Mouse (Mus musculus) forebrain, embryonic 16.5 days (tissue): ENCODE results near the gene Cd200r2. TPM values are rescaled to one million over a fixed set of nuclear protein-coding genes. Genes with fewer than 3 reads are reported as not detected.
"Not testable (repeated sequence)": the region's sequence is repeated elsewhere in the genome, so short reads cannot be mapped to it uniquely, and the experiment has no call there.

Source experiments
- ATAC-seq: fragments of 200-750 bp; cut with Nextera tagmentation; 2 replicates; pipeline ENCODE4 v1.8.0; 2017; ENCODE audit warnings: mild to moderate bottlenecking, moderate library complexity
- H3K27ac ChIP-seq: fragments of 300-500 bp; sonication (generic); 2 replicates; pipeline ENCODE4 v1.5.1; 2014; ENCODE audit warnings: low read length, control low read depth
- H3K27me3 ChIP-seq: fragments of 300-500 bp; sonication (generic); replicated peaks from 2 replicates; pipeline ENCODE4 v1.6.1; 2014; ENCODE audit warnings: low read length; ENCODE audit not compliant: control insufficient read depth, insufficient read depth
- H3K36me3 ChIP-seq: fragments of 300-500 bp; sonication (generic); 2 replicates; pipeline ENCODE4 v1.6.1; 2014; ENCODE audit not compliant: control insufficient read depth, insufficient read depth
- H3K4me1 ChIP-seq: fragments of 300-500 bp; sonication (generic); replicated peaks from 2 replicates; pipeline ENCODE4 v1.6.1; 2014; ENCODE audit warnings: low read length; ENCODE audit not compliant: control insufficient read depth, insufficient read depth
- H3K4me2 ChIP-seq: fragments of 300-500 bp; sonication (generic); 2 replicates; pipeline ENCODE4 v1.6.1; 2014; ENCODE audit warnings: mild to moderate bottlenecking, low read length, control low read depth
- H3K4me3 ChIP-seq: fragments of 300-500 bp; sonication (generic); replicated peaks from 2 replicates; pipeline ENCODE4 v1.5.1; 2014; ENCODE audit warnings: mild to moderate bottlenecking, low read length, control low read depth
- H3K9ac ChIP-seq: fragments of 300-500 bp; sonication (generic); replicated peaks from 2 replicates; pipeline ENCODE4 v1.6.1; 2014; ENCODE audit warnings: low read depth, low read length, control low read depth
- H3K9me3 ChIP-seq: fragments of 300-500 bp; sonication (generic); 2 replicates; pipeline ENCODE4 v1.6.1; 2016; ENCODE audit warnings: low read length; ENCODE audit not compliant: control insufficient read depth
- WGBS: fragments of 180-500 bp; shearing (Covaris S2); extraction: QIAGEN DNeasy Blood & Tissue Kit; methylation state at CpG from one replicate; pipeline ENCODE4 v1.1.7; 2014; 5-methylcytosine and 5-hydroxymethylcytosine counted together
- polyA plus RNA-seq: library from polyadenylated mRNA; unstranded; fragments of >200 nt; fragmentation: Nextera tagmentation; extraction: Ambion mirVana; gene quantifications from 2 replicates; pipeline ENCODE4 v1.2.1, GENCODE M21; 2015

Cd200r2 gene
- polyA plus RNA-seq: not detected in 2 replicates

DNA sequence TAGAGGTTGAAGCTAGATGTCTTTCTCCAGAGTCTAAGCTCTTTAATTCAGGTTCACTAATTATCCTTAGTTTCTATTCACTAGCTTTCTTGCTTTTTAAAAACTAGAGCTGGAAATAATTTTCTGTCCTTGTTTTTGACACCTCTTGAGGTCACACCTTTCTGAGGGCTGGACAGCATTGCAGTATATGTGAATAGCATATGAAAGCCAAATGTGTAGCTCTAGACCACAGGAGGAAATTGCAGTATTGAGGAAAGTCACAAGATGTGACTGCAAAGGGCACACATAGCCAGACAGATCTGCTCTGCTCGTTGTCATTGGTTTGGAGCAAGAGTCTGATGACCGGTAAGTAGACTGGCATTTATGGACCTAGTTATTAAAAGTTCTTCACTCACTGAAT lies at the start of gene Cd200r2:
Cd200r2 (plus strand) TSS at position 301 of the 400 bp plus-strand sequence.
- H3K27ac ChIP-seq: no peak within 1 kb of the TSS
- H3K27me3 ChIP-seq: no peaks in the 10 kb centered on the region
- ATAC-seq: no peak
- no peaks in the 10 kb centered on the region for H3K4me1 ChIP-seq
- H3K36me3 ChIP-seq: no peaks in the 10 kb centered on the region
- 93% methylated on average over 2 of the region's 2 CpGs for WGBS
- H3K4me2 ChIP-seq: no peak within 1 kb of the TSS
- H3K9ac ChIP-seq: no peak within 1 kb of the TSS
- H3K9me3 ChIP-seq: no peaks in the 10 kb centered on the region
- H3K4me3 ChIP-seq: no peak within 1 kb of the TSS

DNA sequence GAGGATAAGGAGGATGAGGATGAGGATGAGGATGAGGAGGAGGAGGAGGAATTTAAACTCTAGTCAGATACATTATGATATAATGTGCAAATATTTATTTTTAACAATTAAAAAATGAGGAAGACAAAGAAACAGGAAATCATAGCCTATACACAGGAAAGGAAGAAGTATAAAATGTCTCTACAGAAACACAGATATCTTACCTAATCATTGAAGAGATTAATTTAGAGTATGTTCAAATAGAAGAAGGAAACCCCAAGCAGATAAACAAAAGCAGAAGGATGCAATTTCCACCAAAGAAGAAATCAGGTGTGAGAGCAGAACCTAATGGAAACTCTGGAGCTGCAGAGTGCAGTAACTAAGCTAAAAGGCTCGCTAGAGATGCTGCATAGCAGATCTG lies 48.9 kb upstream of the Cd200r2 start:
- Histone ChIP-seq H3K4me3 (no peak overlapping the region), H3K9ac (no peak overlapping the region), H3K36me3 (no peaks in the 10 kb centered on the region), H3K27me3 (no peaks in the 10 kb centered on the region), H3K4me1 (no peaks in the 10 kb centered on the region), H3K4me2 (no peak overlapping the region), H3K27ac (no peak overlapping the region), H3K9me3 (no peaks in the 10 kb centered on the region)
- WGBS: 47% methylated on average over 1 of the region's 1 CpGs
- no peak for ATAC-seq

DNA sequence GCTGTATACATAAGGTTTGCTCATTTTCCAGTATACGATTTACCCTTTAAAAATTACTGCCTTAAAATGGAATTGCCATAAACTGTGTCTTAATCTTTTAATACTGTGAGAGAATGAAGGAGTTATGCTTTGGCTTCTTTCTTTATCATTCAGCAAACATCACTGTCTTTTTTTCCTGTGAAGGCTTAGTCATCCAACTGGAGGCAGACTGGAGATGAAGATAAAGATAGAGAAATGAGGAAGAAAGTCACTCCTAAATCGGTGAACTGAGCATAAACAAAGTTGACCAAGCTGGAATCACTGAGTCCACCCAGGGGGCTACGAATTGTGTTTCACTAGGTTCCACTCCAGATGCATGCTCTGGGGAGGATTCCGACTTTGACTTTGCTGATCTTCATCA lies 46.4 kb upstream of the Cd200r2 start:
- WGBS: 83% methylated on average over 4 of the region's 4 CpGs
- H3K4me1 ChIP-seq: no peaks in the 10 kb centered on the region

DNA sequence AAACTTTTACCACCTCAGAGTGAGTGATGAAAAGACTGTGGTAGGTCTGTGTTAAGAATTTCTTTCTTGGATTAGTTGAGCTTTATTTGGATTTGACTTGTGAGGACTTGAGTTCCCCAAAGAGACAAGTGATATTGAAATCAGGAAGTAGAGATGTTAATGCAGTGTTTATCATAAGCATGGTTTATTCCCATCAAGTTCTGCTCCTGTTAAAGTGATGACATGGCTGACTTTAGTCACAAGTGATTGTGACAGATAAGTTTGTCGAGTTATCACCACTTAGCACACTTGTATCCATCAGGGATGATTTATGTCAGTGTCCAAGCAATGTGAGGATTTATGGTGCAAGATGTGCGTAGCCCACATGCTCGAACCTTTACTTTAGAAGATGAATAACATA lies 34.6 kb upstream of the Cd200r2 start:
- Histone ChIP-seq H3K4me1 (no peaks in the 10 kb centered on the region), H3K27me3 (no peaks in the 10 kb centered on the region), H3K36me3 (no peaks in the 10 kb centered on the region), H3K9me3 (no peaks in the 10 kb centered on the region), H3K4me3 (no peak overlapping the region), H3K27ac (no peak overlapping the region), H3K9ac (no peak overlapping the region), H3K4me2 (no peak overlapping the region)
- 89% methylated on average over 3 of the region's 3 CpGs for WGBS
- ATAC-seq: no peak

More for the DNA sequence above, 46.4 kb upstream of the Cd200r2 start:
- no peak for ATAC-seq
- H3K4me2 ChIP-seq: no peak overlapping the region
- H3K36me3 ChIP-seq: no peaks in the 10 kb centered on the region
- no peak overlapping the region for H3K27ac ChIP-seq
- no peak overlapping the region for H3K4me3 ChIP-seq
- no peaks in the 10 kb centered on the region for H3K27me3 ChIP-seq
- H3K9me3 ChIP-seq: no peaks in the 10 kb centered on the region
- no peak overlapping the region for H3K9ac ChIP-seq

DNA sequence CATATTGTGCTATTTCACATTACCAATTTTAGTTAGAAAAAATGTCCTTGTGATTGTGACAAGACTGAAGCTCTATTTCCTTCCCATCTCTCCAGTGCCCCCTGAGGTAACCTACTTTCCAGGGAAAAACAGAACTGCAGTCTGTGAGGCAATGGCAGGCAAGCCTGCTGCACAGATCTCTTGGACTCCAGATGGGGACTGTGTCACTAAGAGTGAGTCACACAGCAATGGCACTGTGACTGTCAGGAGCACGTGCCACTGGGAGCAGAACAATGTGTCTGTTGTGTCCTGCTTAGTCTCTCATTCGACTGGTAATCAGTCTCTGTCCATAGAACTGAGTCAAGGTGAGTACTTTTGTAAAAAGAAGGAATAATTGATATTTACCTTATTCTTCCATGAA lies 33.7 kb upstream of the Cd200r2 start:
- not testable (repeated sequence) for H3K4me2 ChIP-seq, H3K27me3 ChIP-seq, H3K27ac ChIP-seq, H3K4me1 ChIP-seq, H3K4me3 ChIP-seq, H3K36me3 ChIP-seq, H3K9me3 ChIP-seq, H3K9ac ChIP-seq, ATAC-seq
- WGBS: 45% methylated on average over 2 of the region's 2 CpGs

DNA sequence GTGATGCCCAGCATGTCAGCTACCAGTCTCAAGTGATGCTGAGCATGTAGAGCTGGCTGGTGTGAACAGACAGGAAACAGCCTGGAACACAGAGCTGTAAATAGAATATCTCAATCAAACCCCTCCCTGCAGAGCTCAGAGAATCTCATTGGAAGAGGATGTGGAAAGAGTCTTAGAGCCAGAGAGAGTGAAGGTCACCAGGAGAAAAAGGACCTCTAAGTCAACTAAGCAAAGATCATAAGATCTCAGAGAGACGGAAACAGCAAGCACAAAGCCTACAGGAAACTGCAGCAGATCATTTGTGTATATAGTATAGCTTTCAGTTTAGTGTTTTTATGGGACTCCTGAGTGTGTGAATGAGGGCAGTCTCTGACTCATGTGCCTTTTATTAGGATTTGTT lies 8.3 kb downstream of the Cd200r2 start:
- no peaks in the 10 kb centered on the region for H3K9me3 ChIP-seq
- H3K9ac ChIP-seq: no peak overlapping the region
- H3K4me2 ChIP-seq: no peak overlapping the region
- no peaks in the 10 kb centered on the region for H3K27me3 ChIP-seq
- 90% methylated on average over 1 of the region's 1 CpGs for WGBS
- no peak overlapping the region for H3K4me3 ChIP-seq
- ATAC-seq: no peak
- H3K4me1 ChIP-seq: no peaks in the 10 kb centered on the region
- no peaks in the 10 kb centered on the region for H3K36me3 ChIP-seq
- H3K27ac ChIP-seq: no peak overlapping the region

DNA sequence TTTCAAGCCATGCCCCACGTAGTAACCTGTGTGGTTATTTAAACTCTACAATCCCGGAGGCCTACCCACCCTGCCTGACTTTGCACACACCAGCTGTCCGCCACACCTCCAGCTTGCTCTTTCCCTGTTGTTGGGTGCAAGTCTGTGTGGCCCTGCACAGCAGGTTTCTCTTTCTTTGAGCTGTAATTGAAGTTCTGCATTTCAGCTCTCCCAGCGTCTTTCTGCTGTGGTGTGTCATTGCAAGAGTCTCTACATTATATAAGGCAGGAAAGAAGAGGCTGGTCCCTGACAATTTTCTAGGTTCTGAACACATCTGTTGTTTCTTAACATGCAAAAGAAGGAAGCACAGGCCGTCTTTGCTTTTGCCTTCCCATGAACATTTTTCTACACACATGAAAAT lies 9.7 kb downstream of the Cd200r2 start:
- WGBS: 65% methylated on average over 5 of the region's 5 CpGs
- no peaks in the 10 kb centered on the region for H3K9me3 ChIP-seq
- H3K9ac ChIP-seq: no peak overlapping the region
- H3K27me3 ChIP-seq: no peaks in the 10 kb centered on the region
- H3K27ac ChIP-seq: no peak overlapping the region
- no peak overlapping the region for H3K4me3 ChIP-seq
- no peaks in the 10 kb centered on the region for H3K4me1 ChIP-seq
- H3K4me2 ChIP-seq: no peak overlapping the region
- no peaks in the 10 kb centered on the region for H3K36me3 ChIP-seq
- no peak for ATAC-seq

DNA sequence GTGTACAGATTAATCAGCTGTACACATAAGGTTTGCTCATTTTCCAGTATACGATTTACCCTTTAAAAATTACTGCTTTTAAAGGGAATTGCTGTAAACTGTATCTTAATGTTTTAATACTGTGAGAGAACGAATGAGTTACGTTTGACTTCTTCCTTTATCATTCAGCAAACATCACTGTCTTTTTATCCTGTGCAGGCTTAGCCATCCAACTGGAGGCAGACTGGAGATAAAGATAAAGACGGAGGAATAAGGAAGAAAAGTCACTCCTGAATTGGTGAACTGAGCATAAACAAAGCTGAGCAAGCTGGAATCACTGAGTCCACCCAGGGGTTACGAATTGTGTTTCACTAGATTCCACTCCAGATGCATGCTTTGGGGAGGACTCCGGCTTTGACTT lies 10.7 kb downstream of the Cd200r2 start:
- no peak for ATAC-seq
- H3K4me2 ChIP-seq: no peak overlapping the region
- no peak overlapping the region for H3K9ac ChIP-seq
- H3K4me1 ChIP-seq: no peaks in the 10 kb centered on the region
- H3K4me3 ChIP-seq: no peak overlapping the region
- H3K9me3 ChIP-seq: no peaks in the 10 kb centered on the region
- H3K36me3 ChIP-seq: no peaks in the 10 kb centered on the region
- H3K27ac ChIP-seq: no peak overlapping the region
- H3K27me3 ChIP-seq: no peaks in the 10 kb centered on the region
- WGBS: 84% methylated on average over 6 of the region's 6 CpGs

DNA sequence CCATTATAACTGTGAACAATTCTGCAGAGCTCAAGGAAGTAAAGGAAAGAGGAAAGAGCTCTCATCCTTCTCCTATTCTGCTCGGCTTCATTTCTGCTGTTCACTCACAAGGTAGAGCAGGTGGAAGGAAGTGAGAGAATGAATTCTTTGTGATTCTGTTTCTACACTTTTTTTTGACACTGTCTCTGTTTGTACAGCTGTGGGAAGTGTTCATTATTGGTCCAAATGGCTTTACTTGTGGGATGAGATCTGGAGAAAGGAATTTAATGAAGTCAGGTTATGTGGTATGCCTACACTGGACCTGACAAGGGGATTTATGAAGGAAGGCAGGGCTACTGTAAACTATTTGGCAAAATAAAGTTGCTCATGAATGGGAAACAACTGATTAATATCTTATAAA lies 23.9 kb downstream of the Cd200r2 start:
- Histone ChIP-seq H3K4me1 (no peaks in the 10 kb centered on the region), H3K27ac (no peak overlapping the region), H3K27me3 (no peaks in the 10 kb centered on the region), H3K9me3 (no peaks in the 10 kb centered on the region), H3K9ac (no peak overlapping the region), H3K4me3 (no peak overlapping the region), H3K4me2 (no peak overlapping the region), H3K36me3 (no peaks in the 10 kb centered on the region)
- no peak for ATAC-seq
- 74% methylated on average over 1 of the region's 1 CpGs for WGBS

DNA sequence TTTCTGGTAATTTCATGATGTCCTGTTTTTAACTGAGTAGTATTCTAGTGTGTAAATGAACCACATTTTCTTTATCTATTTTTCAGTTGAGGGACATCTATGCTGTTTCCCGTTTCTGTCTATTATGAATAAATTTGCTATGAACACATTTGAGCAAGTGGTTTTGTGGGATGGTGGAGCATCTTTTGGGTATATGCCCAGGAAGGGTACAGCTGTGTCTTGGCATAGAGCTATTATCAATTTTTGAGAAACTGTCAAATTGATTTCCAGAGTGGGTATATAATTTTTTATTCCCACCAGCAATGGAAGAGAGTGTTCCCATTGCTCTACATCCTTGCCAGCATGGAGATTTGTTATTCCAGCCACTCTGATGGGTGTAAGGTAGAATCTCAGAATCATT lies 65.1 kb downstream of the Cd200r2 start:
- H3K27me3 ChIP-seq: no peaks in the 10 kb centered on the region
- H3K4me2 ChIP-seq: no peak overlapping the region
- no peaks in the 10 kb centered on the region for H3K4me1 ChIP-seq
- ATAC-seq: no peak
- no peak overlapping the region for H3K27ac ChIP-seq
- no peaks in the 10 kb centered on the region for H3K9me3 ChIP-seq
- no peak overlapping the region for H3K4me3 ChIP-seq
- no peak overlapping the region for H3K9ac ChIP-seq
- H3K36me3 ChIP-seq: no peaks in the 10 kb centered on the region
- WGBS: 78% methylated on average over 1 of the region's 1 CpGs
